Mouse (Mus musculus) intestine, postnatal 0 days (tissue): ENCODE data around the gene Srcin1. TPM values are rescaled to one million over a fixed set of nuclear protein-coding genes. Genes with fewer than 3 reads are reported as not detected.
A peak's percentile ranks its signal among the peaks of the same experiment; 100 is the strongest.

Experiments used
- ATAC-seq: fragments of 200-750 bp; cut with Nextera tagmentation; 2 replicates; pipeline ENCODE4 v1.8.0; 2017; ENCODE audit warnings: mild to moderate bottlenecking, moderate TSS enrichment, moderate library complexity
- H3K27ac ChIP-seq: fragments of 300-500 bp; sonication (generic); 2 replicates; pipeline ENCODE4 v1.5.1; 2014; ENCODE audit warnings: mild to moderate bottlenecking, low read depth, low read length, moderate library complexity
- H3K27me3 ChIP-seq: fragments of 300-500 bp; sonication (generic); replicated peaks from 2 replicates; pipeline ENCODE4 v1.6.1; 2014; ENCODE audit warnings: low read length, mixed read lengths; ENCODE audit not compliant: control insufficient read depth, insufficient read depth
- H3K36me3 ChIP-seq: fragments of 300-500 bp; sonication (generic); 2 replicates; pipeline ENCODE4 v1.6.1; 2014; ENCODE audit warnings: mild to moderate bottlenecking, moderate library complexity; ENCODE audit not compliant: control insufficient read depth, insufficient read depth
- H3K4me1 ChIP-seq: fragments of 300-500 bp; sonication (generic); replicated peaks from 2 replicates; pipeline ENCODE4 v1.6.1; 2014; ENCODE audit warnings: antibody characterized with exemption, low read length, mixed read lengths; ENCODE audit not compliant: control insufficient read depth, insufficient read depth
- H3K4me2 ChIP-seq: fragments of 300-500 bp; sonication (generic); replicated peaks from 2 replicates; pipeline ENCODE4 v1.6.1; 2014; ENCODE audit warnings: low read depth, mild to moderate bottlenecking, moderate library complexity
- H3K4me3 ChIP-seq: fragments of 300-500 bp; sonication (generic); 2 replicates; pipeline ENCODE4 v1.5.1; 2014; ENCODE audit warnings: low read depth, low read length
- H3K9ac ChIP-seq: fragments of 300-500 bp; sonication (generic); 2 replicates; pipeline ENCODE4 v1.6.1; 2014; ENCODE audit warnings: mild to moderate bottlenecking, low read depth, low read length
- H3K9me3 ChIP-seq: fragments of 300-500 bp; sonication (generic); 2 replicates; pipeline ENCODE4 v1.6.1; 2016; ENCODE audit warnings: mixed run types; ENCODE audit not compliant: control insufficient read depth
- CTCF ChIP-seq: sonication (generic); IDR thresholded peaks from 2 replicates; pipeline ENCODE4 v1.5.1; 2016; ENCODE audit warnings: low read depth, mild to moderate bottlenecking, control low read depth, antibody characterized with exemption, moderate library complexity
- whole genome bisulfite sequencing: fragments of 180-500 bp; shearing (Covaris S2); extraction: QIAGEN DNeasy Blood & Tissue Kit; methylation state at CpG from one replicate; pipeline ENCODE4 v1.1.7; 2014; 5-methylcytosine and 5-hydroxymethylcytosine counted together
- polyA plus RNA-seq: library from polyadenylated mRNA; unstranded; fragments of >200 nt; fragmentation: Nextera tagmentation; extraction: Ambion mirVana; gene quantifications from 2 replicates; pipeline ENCODE4 v1.2.1, GENCODE M21; 2015

The Srcin1 gene
- polyA plus RNA-seq = 0.18 and 0.24 TPM in 2 replicates

DNA sequence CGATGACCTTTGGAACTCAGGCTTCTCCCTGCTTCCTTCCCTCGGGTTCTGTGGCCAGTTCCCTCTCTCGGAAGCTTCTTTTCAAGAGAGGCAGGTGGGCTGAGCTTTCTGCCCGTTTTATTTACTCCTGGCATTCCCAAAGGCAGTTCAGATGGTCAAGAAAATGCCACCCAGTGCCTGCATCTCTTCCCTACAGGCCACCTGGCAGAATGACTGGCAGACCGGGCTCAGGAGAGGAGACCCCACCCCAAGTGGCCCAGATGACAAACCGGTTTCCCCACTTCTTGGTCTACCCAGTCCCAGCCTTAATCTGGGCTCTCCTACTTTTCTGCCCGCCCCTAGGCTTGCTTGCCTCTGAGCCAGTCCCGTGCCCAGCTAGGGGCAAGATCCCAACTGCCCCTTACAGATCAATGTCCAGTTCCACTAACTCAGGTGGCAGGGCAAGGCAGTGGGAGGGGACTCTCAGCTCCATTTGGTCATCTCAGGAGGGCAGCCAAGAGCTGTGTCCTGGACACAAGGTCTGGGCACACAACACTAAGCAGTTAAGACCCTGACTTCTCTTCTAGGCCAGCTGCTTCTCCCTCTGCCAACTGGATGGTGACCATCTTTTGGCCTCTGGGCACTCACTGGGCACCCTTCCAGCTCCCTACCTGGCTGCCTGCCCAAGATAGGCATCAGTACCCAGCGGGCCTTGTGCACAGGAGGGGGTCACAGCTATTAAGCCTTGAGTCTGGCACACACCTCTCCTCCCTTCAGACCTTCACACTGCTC is at the start of gene Srcin1:
Gene Srcin1, minus strand, starts transcription at position 51 of the 771 bp plus-strand sequence.
- peaks cover 44% of the 10 kb centered on the region for H3K27me3 ChIP-seq
- 26% methylated on average over 9 of the region's 9 CpGs for WGBS
- H3K9me3 ChIP-seq = no peaks in the 10 kb centered on the region
- no peak within 1 kb of the TSS for H3K27ac ChIP-seq
- peak within 1 kb of the TSS; percentile 98 for H3K4me2 ChIP-seq
- H3K36me3 ChIP-seq = no peaks in the 10 kb centered on the region
- H3K4me3 ChIP-seq = peak within 1 kb of the TSS; percentile 62
- peak within 1 kb of the TSS; percentile 34; the same call in 1 of the 2 replicates for H3K9ac ChIP-seq
- no peak for TF ChIP-seq CTCF
- no peak for ATAC-seq
- no peaks in the 10 kb centered on the region; the same call in 1 of the 2 replicates for H3K4me1 ChIP-seq

DNA sequence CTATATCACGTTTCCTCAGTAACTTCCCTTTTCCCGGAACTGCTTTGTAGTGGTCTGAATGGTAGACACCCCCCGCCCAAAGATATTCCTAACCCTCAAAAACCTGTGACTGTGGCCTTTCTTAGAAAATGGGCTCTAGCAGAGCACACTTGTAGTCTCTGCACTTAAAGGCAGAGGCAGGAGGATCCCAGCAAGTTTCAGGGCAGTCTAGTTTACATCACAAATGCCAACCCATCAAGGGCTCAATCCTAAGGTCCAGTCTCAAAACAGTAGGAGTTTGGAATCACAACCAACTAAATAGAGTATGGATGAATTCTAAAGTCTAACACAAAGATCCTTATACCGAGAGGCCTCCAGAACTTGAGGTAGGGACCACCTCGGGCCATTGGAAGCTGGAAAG is 49.6 kb upstream of the Srcin1 start:
- whole genome bisulfite sequencing = 83% methylated on average over 5 of the region's 5 CpGs
- no peak for ATAC-seq
- no peak overlapping the region for H3K27ac ChIP-seq
- H3K4me3 ChIP-seq = no peak overlapping the region
- H3K4me2 ChIP-seq = no peak overlapping the region
- no peaks in the 10 kb centered on the region for H3K4me1 ChIP-seq
- H3K36me3 ChIP-seq = no peaks in the 10 kb centered on the region
- H3K27me3 ChIP-seq = peaks cover 68% of the 10 kb centered on the region
- TF ChIP-seq CTCF = no peak
- H3K9ac ChIP-seq = no peak overlapping the region
- no peaks in the 10 kb centered on the region for H3K9me3 ChIP-seq

DNA sequence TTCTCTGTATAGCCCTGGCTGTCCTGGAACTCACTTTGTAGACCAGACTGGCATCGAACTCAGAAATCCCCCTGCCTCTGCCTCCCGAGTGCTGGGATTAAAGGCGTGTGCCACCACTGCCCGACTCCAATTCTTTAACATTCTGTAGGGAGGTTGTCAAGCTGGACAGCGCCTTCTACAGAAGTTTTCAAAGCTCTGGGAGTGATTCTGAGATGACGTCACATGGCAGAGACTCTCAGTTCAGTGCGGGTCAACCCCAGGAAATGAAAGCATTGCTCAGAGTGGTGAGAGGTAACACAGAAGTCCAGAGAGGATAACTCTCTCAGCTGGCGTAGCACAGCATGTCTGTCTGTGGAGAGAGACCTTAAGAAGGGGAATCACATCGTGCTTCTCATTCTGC is 47.2 kb upstream of the Srcin1 start:
- Histone ChIP-seq H3K4me2 (no peak overlapping the region), H3K27ac (no peak overlapping the region), H3K4me3 (no peak overlapping the region), H3K9me3 (no peaks in the 10 kb centered on the region), H3K4me1 (no peaks in the 10 kb centered on the region), H3K9ac (no peak overlapping the region), H3K36me3 (no peaks in the 10 kb centered on the region), H3K27me3 (peaks cover 45% of the 10 kb centered on the region)
- no peak for TF ChIP-seq CTCF
- WGBS = 54% methylated on average over 9 of the region's 9 CpGs
- no peak for ATAC-seq

DNA sequence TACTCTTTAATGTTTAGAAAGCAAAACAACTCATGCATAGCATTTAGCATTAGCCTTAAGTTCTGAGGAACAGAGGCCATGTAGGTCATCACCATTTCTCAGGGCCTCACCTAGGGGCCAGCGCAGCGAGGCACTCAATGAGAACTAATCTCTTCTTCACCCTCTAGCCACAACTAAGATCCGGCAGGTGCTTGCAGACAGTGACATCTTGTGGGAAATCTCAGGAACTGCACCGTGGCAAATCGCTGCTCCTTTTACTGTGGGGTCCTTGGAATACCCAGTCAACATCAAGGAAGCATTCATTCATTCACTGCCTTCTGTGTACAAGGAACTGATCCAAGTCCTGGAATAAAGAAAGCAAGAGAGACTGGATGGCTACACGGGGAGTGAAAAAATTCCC is 46.5 kb upstream of the Srcin1 start:
- no peaks in the 10 kb centered on the region for H3K4me1 ChIP-seq
- no peaks in the 10 kb centered on the region for H3K36me3 ChIP-seq
- no peak overlapping the region for H3K9ac ChIP-seq
- H3K27me3 ChIP-seq = peaks cover 38% of the 10 kb centered on the region
- ATAC-seq = no peak
- no peak overlapping the region for H3K4me2 ChIP-seq
- H3K27ac ChIP-seq = no peak overlapping the region
- WGBS = 2% methylated on average over 6 of the region's 6 CpGs
- no peaks in the 10 kb centered on the region for H3K9me3 ChIP-seq
- peak; percentile 98 for TF ChIP-seq CTCF
- no peak overlapping the region for H3K4me3 ChIP-seq

DNA sequence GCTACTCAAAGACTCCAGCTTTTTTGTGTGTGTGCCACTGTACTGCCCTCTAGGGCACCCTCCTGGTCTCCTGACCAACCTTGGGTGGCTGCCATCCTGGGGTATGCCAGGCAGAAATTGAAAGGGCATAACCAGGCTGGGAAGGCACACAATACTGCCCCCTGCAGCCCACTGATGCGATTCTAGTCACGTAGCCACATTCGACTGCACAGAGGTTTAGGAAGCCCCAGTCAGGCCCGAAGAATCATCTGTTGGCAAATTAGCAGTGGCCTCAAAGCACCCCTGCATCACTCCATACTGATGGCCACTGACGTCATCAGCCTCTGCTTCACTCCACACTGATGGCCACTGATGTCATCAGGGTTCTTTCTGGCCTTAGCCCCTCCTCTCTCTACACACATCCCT is 43.4 kb upstream of the Srcin1 start:
- Histone ChIP-seq H3K27me3 (peaks cover 22% of the 10 kb centered on the region), H3K9me3 (no peaks in the 10 kb centered on the region), H3K4me2 (no peak overlapping the region), H3K4me3 (no peak overlapping the region), H3K9ac (no peak overlapping the region), H3K27ac (no peak overlapping the region), H3K36me3 (no peaks in the 10 kb centered on the region), H3K4me1 (no peaks in the 10 kb centered on the region)
- no peak for ATAC-seq
- peak; percentile 68 for TF ChIP-seq CTCF
- 67% methylated on average over 5 of the region's 5 CpGs for WGBS

DNA sequence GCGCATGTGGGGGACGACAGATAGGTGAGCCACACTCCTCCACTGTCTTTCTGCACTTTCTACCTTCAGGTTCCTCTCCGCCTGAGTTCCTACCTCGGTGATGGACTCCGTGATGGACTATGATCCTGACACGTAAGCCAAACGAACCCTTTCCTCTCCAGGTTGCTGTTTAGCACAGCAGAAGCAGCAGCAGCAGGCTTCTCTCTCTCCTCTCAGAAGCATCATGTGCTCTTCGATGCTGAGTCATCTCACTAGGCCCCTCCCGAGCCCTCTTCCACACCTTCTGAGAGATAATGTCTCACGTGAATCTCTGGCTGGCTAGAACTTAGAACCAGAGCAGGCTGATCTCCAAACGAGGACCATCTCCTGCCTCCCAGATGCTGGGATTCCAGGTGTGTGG is 42.4 kb upstream of the Srcin1 start:
- H3K4me2 ChIP-seq = no peak overlapping the region
- no peaks in the 10 kb centered on the region for H3K36me3 ChIP-seq
- no peaks in the 10 kb centered on the region for H3K4me1 ChIP-seq
- TF ChIP-seq CTCF = no peak
- H3K4me3 ChIP-seq = no peak overlapping the region
- 24% methylated on average over 11 of the region's 11 CpGs for WGBS
- H3K27ac ChIP-seq = no peak overlapping the region
- no peak overlapping the region for H3K9ac ChIP-seq
- ATAC-seq = peak; percentile 73
- H3K9me3 ChIP-seq = no peaks in the 10 kb centered on the region
- peaks cover 13% of the 10 kb centered on the region for H3K27me3 ChIP-seq
